Mouse (Mus musculus) megakaryocyte, embryonic 14.5 days (primary cell): ENCODE measurements at regions not wholly inside any gene's neighbourhood (a gene's known extent, or its start where the extent isn't known, plus 50 kb on each side); places are given as distances from the start of the nearest gene placed in this dataset.

Source experiments
- H3K27me3 ChIP-seq: replicated peaks from 2 replicates; pipeline ENCODE3; 2012; ENCODE audit warnings: inconsistent platforms
- H3K36me3 ChIP-seq: replicated peaks from 2 replicates; pipeline ENCODE3; 2012; ENCODE audit warnings: low read length, inconsistent platforms, mixed read lengths
- H3K4me1 ChIP-seq: 2 replicates; pipeline ENCODE4 v1.6.1; 2012; ENCODE audit warnings: inconsistent platforms
- H3K4me3 ChIP-seq: replicated peaks from 2 replicates; pipeline ENCODE3; 2012; ENCODE audit warnings: moderate library complexity, mild to moderate bottlenecking, inconsistent platforms
- H3K9me3 ChIP-seq: 2 replicates; pipeline ENCODE4 v1.6.1; 2012; ENCODE audit warnings: inconsistent platforms
- FLI1 ChIP-seq: IDR thresholded peaks from 2 replicates; pipeline ENCODE4 v1.6.1; 2012; ENCODE audit warnings: low read length, inconsistent platforms, mixed read lengths
- GATA1 ChIP-seq: IDR thresholded peaks from 3 replicates; pipeline ENCODE4 v1.6.1; 2012; ENCODE audit warnings: mixed read lengths, low read length, inconsistent platforms, borderline replicate concordance

GRCm38 (mm10) chr2:75073178-75073577 is 247.6 kb downstream of the Mtx2 start:
- Histone ChIP-seq H3K4me1 (no peaks in the 10 kb centered on the region), H3K4me3 (no peak overlapping the region), H3K27me3 (peaks cover 4% of the 10 kb centered on the region), H3K36me3 (no peaks in the 10 kb centered on the region), H3K9me3 (no peaks in the 10 kb centered on the region)
- TF ChIP-seq FLI1 (no peak), GATA1 (no peak)

- no peaks in the 10 kb centered on the region for H3K9me3 ChIP-seq
- no peaks in the 10 kb centered on the region for H3K36me3 ChIP-seq
- no peaks in the 10 kb centered on the region for H3K4me1 ChIP-seq
- peaks cover 1% of the 10 kb centered on the region for H3K27me3 ChIP-seq
- no peak overlapping the region for H3K4me3 ChIP-seq
- no peak for TF ChIP-seq FLI1
- TF ChIP-seq GATA1, result no peak
These were observed 261.6 kb downstream of the Mtx2 start for GRCm38 (mm10) chr2:75087164-75087563.

DNA sequence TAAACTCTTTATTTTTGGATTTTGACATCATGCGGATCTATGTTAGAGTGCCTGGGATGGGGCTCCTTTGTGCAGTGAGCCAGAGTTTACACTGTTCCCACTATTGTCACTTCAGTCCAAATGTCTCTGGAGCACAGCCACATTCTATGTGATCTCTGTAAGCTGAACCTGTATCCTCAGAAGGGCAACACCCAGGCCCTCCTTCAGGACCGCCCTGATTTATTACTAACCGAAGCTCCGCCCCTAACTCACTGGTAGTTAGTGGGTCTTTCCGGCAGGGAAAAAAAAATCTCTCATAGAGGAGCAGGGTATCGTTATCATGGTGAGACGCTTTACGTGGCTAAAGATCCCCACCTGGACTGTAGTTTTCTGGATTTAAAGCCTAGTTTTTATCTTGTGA is 263.6 kb downstream of the Mtx2 start:
- Histone ChIP-seq H3K4me1 (no peaks in the 10 kb centered on the region), H3K9me3 (no peaks in the 10 kb centered on the region), H3K36me3 (no peaks in the 10 kb centered on the region), H3K27me3 (peaks cover 3% of the 10 kb centered on the region), H3K4me3 (no peak overlapping the region)
- TF ChIP-seq GATA1 (no peak), FLI1 (no peak)

DNA sequence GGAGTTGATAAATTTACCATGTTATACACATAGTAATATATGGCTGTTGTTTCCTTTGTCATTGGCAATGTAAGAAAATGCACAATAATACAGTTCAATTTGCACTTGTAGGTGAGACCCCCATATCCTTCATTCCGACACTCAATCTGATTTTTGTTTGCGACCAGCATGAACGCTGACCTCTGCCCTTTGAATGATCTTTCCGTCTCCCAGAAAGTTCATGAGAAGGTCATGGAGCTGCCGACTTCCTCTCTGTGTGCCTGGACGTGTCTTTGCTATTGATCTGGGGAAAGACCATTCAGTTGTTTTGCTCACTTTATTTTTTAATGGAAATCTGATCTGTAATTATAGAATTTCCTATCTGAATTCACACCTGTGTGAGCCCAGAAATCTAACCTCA is 264.0 kb downstream of the Mtx2 start:
- TF ChIP-seq FLI1 (no peak), GATA1 (no peak)
- H3K4me1 ChIP-seq, result no peaks in the 10 kb centered on the region
- H3K9me3 ChIP-seq, result no peaks in the 10 kb centered on the region
- H3K27me3 ChIP-seq, result peaks cover 3% of the 10 kb centered on the region
- H3K4me3 ChIP-seq, result no peak overlapping the region
- H3K36me3 ChIP-seq, result no peaks in the 10 kb centered on the region

- no peak for TF ChIP-seq GATA1
- TF ChIP-seq FLI1, result no peak
- H3K36me3 ChIP-seq, result no peaks in the 10 kb centered on the region
- no peaks in the 10 kb centered on the region for H3K9me3 ChIP-seq
- H3K4me3 ChIP-seq, result no peak overlapping the region
- H3K27me3 ChIP-seq, result peaks cover 3% of the 10 kb centered on the region
- H3K4me1 ChIP-seq, result no peaks in the 10 kb centered on the region
These were observed 264.8 kb downstream of the Mtx2 start for GRCm38 (mm10) chr2:75090439-75090838.

DNA sequence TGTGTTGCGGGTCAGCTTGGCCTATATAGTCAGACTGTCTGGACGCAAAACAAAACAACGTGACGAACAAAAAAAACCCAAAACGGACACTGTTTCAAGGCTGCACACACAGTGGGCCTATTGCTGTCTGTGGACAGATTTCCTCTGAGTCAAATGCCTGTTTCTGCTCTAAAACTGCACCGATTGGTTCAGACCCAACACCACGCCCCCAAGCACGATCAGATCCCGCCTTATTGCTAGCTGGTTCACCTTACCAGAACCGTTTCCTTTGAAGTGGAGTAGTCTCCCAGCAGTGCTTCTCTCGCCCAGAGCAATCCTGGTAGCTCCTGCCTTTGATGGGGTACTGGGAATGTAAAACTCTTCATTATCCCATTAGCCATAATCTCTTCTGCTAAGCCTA is 275.9 kb downstream of the Mtx2 start:
- Histone ChIP-seq H3K4me1 (no peaks in the 10 kb centered on the region), H3K27me3 (peaks cover 2% of the 10 kb centered on the region), H3K9me3 (no peaks in the 10 kb centered on the region), H3K4me3 (no peak overlapping the region), H3K36me3 (no peaks in the 10 kb centered on the region)
- TF ChIP-seq GATA1 (no peak), FLI1 (no peak)

- Histone ChIP-seq H3K27me3 (no peaks in the 10 kb centered on the region), H3K36me3 (no peaks in the 10 kb centered on the region), H3K4me1 (no peaks in the 10 kb centered on the region), H3K4me3 (no peak overlapping the region), H3K9me3 (peaks cover 7% of the 10 kb centered on the region; the same call in 1 of the 2 replicates)
- TF ChIP-seq FLI1, result no peak
- no peak for TF ChIP-seq GATA1
These were observed 287.1 kb downstream of the Mtx2 start for GRCm38 (mm10) chr2:75112751-75113150.

DNA sequence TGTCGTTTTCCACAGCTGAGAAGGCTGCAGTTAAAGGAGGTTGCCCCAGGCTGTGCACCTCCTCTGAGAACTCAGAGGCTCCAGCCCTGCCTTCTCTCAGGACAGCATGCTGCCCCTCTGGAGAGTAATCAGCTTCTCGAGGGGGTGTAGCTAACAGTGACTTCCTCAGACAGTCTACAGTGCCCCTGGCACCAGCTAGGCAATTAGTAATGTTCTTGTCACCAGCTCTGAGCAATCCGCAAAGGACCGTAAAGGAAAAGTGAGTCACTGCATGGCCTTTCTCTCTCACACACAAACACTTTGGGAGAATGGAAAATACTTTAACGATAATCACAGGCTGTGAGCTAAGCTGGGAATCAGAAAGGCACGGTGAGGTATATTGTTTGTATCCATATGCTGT is 288.8 kb downstream of the Mtx2 start:
- Histone ChIP-seq H3K4me1 (no peaks in the 10 kb centered on the region), H3K36me3 (no peaks in the 10 kb centered on the region), H3K27me3 (no peaks in the 10 kb centered on the region), H3K9me3 (peaks cover 7% of the 10 kb centered on the region; the same call in 1 of the 2 replicates), H3K4me3 (no peak overlapping the region)
- TF ChIP-seq GATA1 (no peak), FLI1 (no peak)

GRCm38 (mm10) chr2:75118348-75118926 is 292.8 kb downstream of the Mtx2 start:
- TF ChIP-seq GATA1 (no peak), FLI1 (no peak)
- Histone ChIP-seq H3K36me3 (no peaks in the 10 kb centered on the region), H3K4me1 (no peaks in the 10 kb centered on the region), H3K4me3 (no peak overlapping the region), H3K27me3 (no peaks in the 10 kb centered on the region), H3K9me3 (no peaks in the 10 kb centered on the region)

GRCm38 (mm10) chr2:75119599-75119998 is 294.0 kb downstream of the Mtx2 start:
- no peaks in the 10 kb centered on the region for H3K9me3 ChIP-seq
- H3K4me3 ChIP-seq, result no peak overlapping the region
- no peaks in the 10 kb centered on the region for H3K27me3 ChIP-seq
- TF ChIP-seq GATA1 (no peak), FLI1 (no peak)
- H3K36me3 ChIP-seq, result no peaks in the 10 kb centered on the region
- H3K4me1 ChIP-seq, result no peaks in the 10 kb centered on the region
